ENCODE assay signal across 13 mouse cellular contexts in the genomic region with DNA sequence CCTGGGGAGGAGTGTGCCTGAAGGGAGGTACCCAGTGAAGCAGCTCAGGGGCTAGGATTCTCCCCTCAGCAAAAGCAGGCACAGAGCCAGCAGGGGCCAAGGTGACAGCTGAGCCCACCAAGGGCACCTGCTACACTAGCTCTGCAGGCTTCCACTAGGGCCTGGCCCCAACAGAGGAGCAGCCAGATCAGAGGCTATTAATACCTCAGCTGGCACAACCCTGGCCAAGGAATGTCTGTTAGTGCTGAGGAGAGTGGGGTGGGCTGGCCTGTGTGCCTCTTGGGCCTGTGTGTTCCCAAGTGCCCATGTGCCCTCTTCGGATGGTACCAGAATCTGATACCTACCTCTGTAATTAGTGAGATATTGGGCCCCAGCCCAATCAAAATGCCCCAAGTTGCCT. TPM values are rescaled to one million over a fixed set of nuclear protein-coding genes. Genes with fewer than 3 reads are reported as not detected.
A peak's percentile ranks its signal among the peaks of the same experiment; 100 is the strongest.
DNase-seq lines count a peak whose midpoint lies in the region; ATAC-seq lines count a peak whose summit lies in the region.
"Had no signal": no experiment of that assay in that cellular context is flagged by ENCODE, and none has a peak within 500 bp of the region (broad histone marks: within the 10 kb centered on the region; RNA-seq: fewer than 3 reads in every experiment).

No protein-coding gene starts in this region.

- no peak overlapping the region for H3K4me3 ChIP-seq in embryonic facial prominence, embryonic 14.5 days (ENCODE audit: low read depth, low read length)
- no peak overlapping the region for H3K4me3 ChIP-seq in embryonic facial prominence, embryonic 10.5 days
- H3K4me3 ChIP-seq in heart, embryonic 16.5 days (ENCODE audit: low read length), result no peak overlapping the region
- H3K4me3 ChIP-seq in intestine, embryonic 15.5 days (replicated peaks), result no peak overlapping the region

- H3K4me2 ChIP-seq in embryonic facial prominence, embryonic 14.5 days (ENCODE audit: low read depth, low read length), result no peak overlapping the region; the same call in 1 of the 2 replicates
- peak overlapping the region; percentile 40; the same call in 1 of the 2 replicates for H3K4me2 ChIP-seq in heart, embryonic 16.5 days (ENCODE audit: low read depth, low read length)
- no peak overlapping the region for H3K4me2 ChIP-seq in intestine, embryonic 15.5 days (replicated peaks)

- no peak for DNase-seq in embryonic facial prominence, embryonic 14.5 days (ENCODE audit: low spot score)
- no peak for DNase-seq in embryonic facial prominence, embryonic 10.5 days (ENCODE audit: low spot score)
- peak; percentile 37 for DNase-seq in MN1 (ENCODE audit: low spot score)
- DNase-seq in gastrocnemius, postnatal 14 days, result peak; percentile 75
- no peak for DNase-seq in thymus, postnatal 4 days
- DNase-seq: kidney, adult 8-10 months; lung, postnatal 14 days had no signal

- no peaks in the 10 kb centered on the region for H3K27me3 ChIP-seq in embryonic facial prominence, embryonic 14.5 days (replicated peaks; ENCODE audit: control insufficient read depth, insufficient read depth, low read length)
- H3K27me3 ChIP-seq in embryonic facial prominence, embryonic 10.5 days (replicated peaks; ENCODE audit: low read depth, poor library complexity, severe bottlenecking), result no peaks in the 10 kb centered on the region
- H3K27me3 ChIP-seq in heart, embryonic 16.5 days (ENCODE audit: control insufficient read depth, insufficient read depth, low read length), result no peaks in the 10 kb centered on the region
- H3K27me3 ChIP-seq in intestine, embryonic 15.5 days (replicated peaks), result no peaks in the 10 kb centered on the region

- peak; percentile 62 for ATAC-seq in embryonic facial prominence, embryonic 14.5 days (ENCODE audit: low read depth)
- ATAC-seq in heart, embryonic 16.5 days (replicated peaks; ENCODE audit: extremely low read depth, insufficient read depth, low FRiP score), result peak; percentile 96
- no peak for ATAC-seq in granulocyte monocyte progenitor cell, adult 5-6 weeks (replicated peaks; ENCODE audit: poor library complexity, severe bottlenecking)
- ATAC-seq in intestine, embryonic 15.5 days, result no peak
- ATAC-seq: CD4-positive, CD25-positive, alpha-beta regulatory T cell, adult 4 months; forebrain, embryonic 16.5 days; midbrain, embryonic 16.5 days had no signal

- no peak overlapping the region for H3K27ac ChIP-seq in embryonic facial prominence, embryonic 14.5 days (replicated peaks; ENCODE audit: low read depth, low read length)
- no peak overlapping the region for H3K27ac ChIP-seq in embryonic facial prominence, embryonic 10.5 days (replicated peaks)
- peak overlapping the region; percentile 99 for H3K27ac ChIP-seq in heart, embryonic 16.5 days (ENCODE audit: low read length)
- H3K27ac ChIP-seq in intestine, embryonic 15.5 days, result no peak overlapping the region

- 100% methylated on average over 1 of the region's 1 CpGs for WGBS in embryonic facial prominence, embryonic 14.5 days
- WGBS in embryonic facial prominence, embryonic 10.5 days, result 90% methylated on average over 1 of the region's 1 CpGs
- 57% methylated on average over 1 of the region's 1 CpGs for WGBS in heart, embryonic 16.5 days
- WGBS in intestine, embryonic 15.5 days, result 96% methylated on average over 1 of the region's 1 CpGs

- H3K9ac ChIP-seq in embryonic facial prominence, embryonic 14.5 days (ENCODE audit: low read depth, low read length), result peak overlapping the region; percentile 19; the same call in 1 of the 2 replicates
- peak overlapping the region; percentile 63 for H3K9ac ChIP-seq in heart, embryonic 16.5 days (ENCODE audit: low read length)
- no peak overlapping the region for H3K9ac ChIP-seq in intestine, embryonic 15.5 days

- H3K36me3 ChIP-seq in embryonic facial prominence, embryonic 14.5 days (ENCODE audit: control insufficient read depth, insufficient read depth, low read length), result peaks cover 45% of the 10 kb centered on the region
- H3K36me3 ChIP-seq in embryonic facial prominence, embryonic 10.5 days (replicated peaks), result peaks cover 78% of the 10 kb centered on the region
- peaks cover 22% of the 10 kb centered on the region for H3K36me3 ChIP-seq in heart, embryonic 16.5 days (ENCODE audit: control insufficient read depth, insufficient read depth)
- H3K36me3 ChIP-seq in intestine, embryonic 15.5 days, result peaks cover 31% of the 10 kb centered on the region

- no peaks in the 10 kb centered on the region for H3K9me3 ChIP-seq in embryonic facial prominence, embryonic 14.5 days (ENCODE audit: control insufficient read depth, low read length)
- H3K9me3 ChIP-seq in embryonic facial prominence, embryonic 10.5 days, result no peaks in the 10 kb centered on the region
- no peaks in the 10 kb centered on the region for H3K9me3 ChIP-seq in heart, embryonic 16.5 days (replicated peaks; ENCODE audit: control insufficient read depth, low read length)
- H3K9me3 ChIP-seq in intestine, embryonic 15.5 days, result no peaks in the 10 kb centered on the region

- 0 out of 2 replicates have a peak, but pooled peaks cover 6% of the 10 kb centered on the region for H3K4me1 ChIP-seq in embryonic facial prominence, embryonic 14.5 days (ENCODE audit: control insufficient read depth, insufficient read depth, low read length)
- peaks cover 21% of the 10 kb centered on the region for H3K4me1 ChIP-seq in embryonic facial prominence, embryonic 10.5 days
- peaks cover 42% of the 10 kb centered on the region for H3K4me1 ChIP-seq in heart, embryonic 16.5 days (ENCODE audit: control insufficient read depth, insufficient read depth, low read length)
- H3K4me1 ChIP-seq in intestine, embryonic 15.5 days (replicated peaks), result peaks cover 16% of the 10 kb centered on the region

- intact Hi-C loops in gastrocnemius, postnatal 14 days (cut with DNase I; ENCODE audit: low total_unique reads), result no loop called here

RNA-seq across cellular contexts. Expression of a gene that starts 7.5 kb away (rescaled TPM):
- 208 and 247 TPM in 2 replicates for polyA plus RNA-seq in embryonic facial prominence, embryonic 14.5 days (2014; fragmentation: Nextera tagmentation; extraction: Ambion mirVana)
- polyA plus RNA-seq in embryonic facial prominence, embryonic 10.5 days (2016; fragmentation: Nextera tagmentation; extraction: Ambion mirVana), result 150 and 153 TPM in 2 replicates
- total RNA-seq in gastrocnemius, postnatal 14 days (2021), result 100 to 1,000 TPM; 319 to 324 TPM
- 258 and 282 TPM in 2 replicates for polyA plus RNA-seq in heart, embryonic 16.5 days (2015; fragmentation: Nextera tagmentation; extraction: Ambion mirVana)
- 36.4 and 39.3 TPM in 2 replicates for total RNA-seq in granulocyte monocyte progenitor cell, adult 5-6 weeks (2014; fragmentation: Nextera tagmentation)
- 18.2 and 20.3 TPM in 2 replicates for total RNA-seq in granulocyte monocyte progenitor cell, adult 5-6 weeks (2017)
- polyA plus RNA-seq in intestine, embryonic 15.5 days (2015; fragmentation: Nextera tagmentation; extraction: Ambion mirVana), result 115 and 121 TPM in 2 replicates

RNA-seq across cellular contexts. Expression of a gene that starts 17.2 kb away (rescaled TPM):
- 15.9 and 18.5 TPM in 2 replicates for polyA plus RNA-seq in embryonic facial prominence, embryonic 14.5 days (2014; fragmentation: Nextera tagmentation; extraction: Ambion mirVana)
- polyA plus RNA-seq in embryonic facial prominence, embryonic 10.5 days (2016; fragmentation: Nextera tagmentation; extraction: Ambion mirVana), result 12.1 and 12.2 TPM in 2 replicates
- total RNA-seq in gastrocnemius, postnatal 14 days (2021), result 10 to 100 TPM; 17.8 to 22.1 TPM
- 5.4 and 6.0 TPM in 2 replicates for polyA plus RNA-seq in heart, embryonic 16.5 days (2015; fragmentation: Nextera tagmentation; extraction: Ambion mirVana)
- 58.8 and 66.1 TPM in 2 replicates for total RNA-seq in granulocyte monocyte progenitor cell, adult 5-6 weeks (2014; fragmentation: Nextera tagmentation)
- total RNA-seq in granulocyte monocyte progenitor cell, adult 5-6 weeks (2017), result 37.5 and 60.0 TPM in 2 replicates
- polyA plus RNA-seq in intestine, embryonic 15.5 days (2015; fragmentation: Nextera tagmentation; extraction: Ambion mirVana), result 8.4 and 8.7 TPM in 2 replicates

RNA-seq across cellular contexts. Expression of a gene that starts 21.1 kb away (rescaled TPM):
- polyA plus RNA-seq in embryonic facial prominence, embryonic 14.5 days (2014; fragmentation: Nextera tagmentation; extraction: Ambion mirVana), result 0.77 and 1.1 TPM in 2 replicates
- 0.60 and 1.0 TPM in 2 replicates for polyA plus RNA-seq in embryonic facial prominence, embryonic 10.5 days (2016; fragmentation: Nextera tagmentation; extraction: Ambion mirVana)
- not detected for total RNA-seq in gastrocnemius, postnatal 14 days (2021)
- 0.89 and 1.1 TPM in 2 replicates for polyA plus RNA-seq in heart, embryonic 16.5 days (2015; fragmentation: Nextera tagmentation; extraction: Ambion mirVana)
- 2.3 TPM in 1 of 2 replicates, not detected in the other for total RNA-seq in granulocyte monocyte progenitor cell, adult 5-6 weeks (2014; fragmentation: Nextera tagmentation)
- not detected in 2 replicates for total RNA-seq in granulocyte monocyte progenitor cell, adult 5-6 weeks (2017)
- 0.86 and 0.87 TPM in 2 replicates for polyA plus RNA-seq in intestine, embryonic 15.5 days (2015; fragmentation: Nextera tagmentation; extraction: Ambion mirVana)
- polyA plus RNA-seq: CD4-positive, CD25-positive, alpha-beta regulatory T cell, adult 4 months had no signal

RNA-seq across cellular contexts. Expression of a gene that starts 24.9 kb away (rescaled TPM):
- 63.9 and 68.8 TPM in 2 replicates for polyA plus RNA-seq in embryonic facial prominence, embryonic 14.5 days (2014; fragmentation: Nextera tagmentation; extraction: Ambion mirVana)
- 95.4 and 105 TPM in 2 replicates for polyA plus RNA-seq in embryonic facial prominence, embryonic 10.5 days (2016; fragmentation: Nextera tagmentation; extraction: Ambion mirVana)
- 1 to 10 TPM; 2.0 to 3.1 TPM for total RNA-seq in gastrocnemius, postnatal 14 days (2021)
- polyA plus RNA-seq in heart, embryonic 16.5 days (2015; fragmentation: Nextera tagmentation; extraction: Ambion mirVana), result 65.2 and 69.1 TPM in 2 replicates
- 36.8 and 53.8 TPM in 2 replicates for total RNA-seq in granulocyte monocyte progenitor cell, adult 5-6 weeks (2014; fragmentation: Nextera tagmentation)
- total RNA-seq in granulocyte monocyte progenitor cell, adult 5-6 weeks (2017), result 29.8 and 33.2 TPM in 2 replicates
- polyA plus RNA-seq in intestine, embryonic 15.5 days (2015; fragmentation: Nextera tagmentation; extraction: Ambion mirVana), result 57.8 and 60.9 TPM in 2 replicates

RNA-seq across cellular contexts. Expression of a gene that starts 25.2 kb away (rescaled TPM):
- polyA plus RNA-seq in embryonic facial prominence, embryonic 14.5 days (2014; fragmentation: Nextera tagmentation; extraction: Ambion mirVana), result 0.48 and 0.82 TPM in 2 replicates
- 0.54 and 1.0 TPM in 2 replicates for polyA plus RNA-seq in embryonic facial prominence, embryonic 10.5 days (2016; fragmentation: Nextera tagmentation; extraction: Ambion mirVana)
- total RNA-seq in gastrocnemius, postnatal 14 days (2021), result under 1 TPM; 0.11 to 0.14 TPM
- 1.0 and 1.2 TPM in 2 replicates for polyA plus RNA-seq in heart, embryonic 16.5 days (2015; fragmentation: Nextera tagmentation; extraction: Ambion mirVana)
- total RNA-seq in granulocyte monocyte progenitor cell, adult 5-6 weeks (2014; fragmentation: Nextera tagmentation), result not detected in 2 replicates
- total RNA-seq in granulocyte monocyte progenitor cell, adult 5-6 weeks (2017), result not detected in 2 replicates
- 0.44 and 0.47 TPM in 2 replicates for polyA plus RNA-seq in intestine, embryonic 15.5 days (2015; fragmentation: Nextera tagmentation; extraction: Ambion mirVana)

Comparison
In these comparisons a context has a peak if more than half of its experiments do, and no peak if none do; other contexts are left out.
1. ATAC-seq: peak in embryonic facial prominence, embryonic 14.5 days (single experiment) and heart, embryonic 16.5 days (single experiment); none in granulocyte monocyte progenitor cell, adult 5-6 weeks (single experiment) and intestine, embryonic 15.5 days (single experiment).
2. DNase-seq: peak in MN1 (single experiment) and gastrocnemius, postnatal 14 days (single experiment); none in embryonic facial prominence, embryonic 14.5 days (single experiment), embryonic facial prominence, embryonic 10.5 days (single experiment) and thymus, postnatal 4 days (single experiment).